Mouse (Mus musculus) MEL (cell line): Measurements from ENCODE around the gene Vtcn1. TPM values are rescaled to one million over a fixed set of nuclear protein-coding genes. Genes with fewer than 3 reads are reported as not detected.

ENCODE experiments used
- DNase-seq: peaks from one replicate; pipeline ENCODE4 v3.0.0; 2011; ENCODE audit warnings: low read depth, low spot score
- H3K27ac ChIP-seq: 2 replicates; pipeline ENCODE4 v1.5.1; 2012; ENCODE audit warnings: low read depth, mild to moderate bottlenecking, control low read depth, low read length, moderate library complexity; ENCODE audit not compliant: control insufficient read depth
- H3K27me3 ChIP-seq, 2 experiments: fragments of 150-350 bp in 1 of 2; sonication (generic) in 1 of 2; 2 replicates each; pipeline ENCODE4 v1.6.1; 2012; ENCODE audit warnings: low read length in 2 of 2, mild to moderate bottlenecking in 2 of 2, improper control_type of control experiment in 1 of 2, moderate library complexity in 1 of 2; ENCODE audit not compliant: insufficient read depth in 2 of 2, control insufficient read depth in 1 of 2
- H3K36me3 ChIP-seq, 2 experiments: 2 replicates each; pipeline ENCODE4 v1.6.1; 2012 to 2014; ENCODE audit warnings: low read length in 2 of 2, improper control_type of control experiment in 1 of 2, inconsistent platforms in 1 of 2, mild to moderate bottlenecking in 1 of 2; ENCODE audit not compliant: insufficient read depth in 2 of 2, control insufficient read depth in 1 of 2
- H3K4me1 ChIP-seq, 2 experiments: fragments of 150-350 bp in 1 of 2; sonication (generic) in 1 of 2; 2 replicates each; pipeline ENCODE4 v1.6.1; 2012; ENCODE audit warnings: low read length in 2 of 2, improper control_type of control experiment in 1 of 2, mild to moderate bottlenecking in 1 of 2; ENCODE audit not compliant: insufficient read depth in 2 of 2, control insufficient read depth in 1 of 2
- H3K4me3 ChIP-seq, 2 experiments: fragments of 150-350 bp in 1 of 2; sonication (generic) in 1 of 2; 2 replicates each; pipeline ENCODE4 v1.5.1; 2012; ENCODE audit warnings: low read depth in 2 of 2, low read length in 2 of 2, mild to moderate bottlenecking in 2 of 2, moderate library complexity in 2 of 2, control low read depth in 1 of 2, improper control_type of control experiment in 1 of 2; ENCODE audit not compliant: control insufficient read depth in 1 of 2, insufficient read depth in 1 of 2
- H3K79me2 ChIP-seq: 2 replicates; pipeline ENCODE4 v1.6.1; 2012; ENCODE audit warnings: mild to moderate bottlenecking, low read length, moderate library complexity; ENCODE audit not compliant: control insufficient read depth, poor library complexity, insufficient read depth
- H3K9ac ChIP-seq: 2 replicates; pipeline ENCODE4 v1.6.1; 2012; ENCODE audit warnings: low read depth, mild to moderate bottlenecking, control low read depth, low read length, moderate library complexity; ENCODE audit not compliant: control insufficient read depth, poor library complexity, severe bottlenecking
- H3K9me3 ChIP-seq: fragments of 150-350 bp; sonication (generic); replicated peaks from 2 replicates; pipeline ENCODE4 v1.6.1; 2012; ENCODE audit warnings: mild to moderate bottlenecking, low read length, improper control_type of control experiment, moderate library complexity; ENCODE audit not compliant: insufficient read depth
- BHLHE40 ChIP-seq: IDR thresholded peaks from 2 replicates; pipeline ENCODE4 v1.6.1; 2012; ENCODE audit warnings: low read depth, mild to moderate bottlenecking, inconsistent platforms, low read length, improper control_type of control experiment, borderline replicate concordance
- CHD1 ChIP-seq: IDR thresholded peaks from 2 replicates; pipeline ENCODE4 v1.6.1; 2012; ENCODE audit warnings: low read depth, mild to moderate bottlenecking, inconsistent platforms, low read length, improper control_type of control experiment
- CHD2 ChIP-seq: IDR thresholded peaks from 2 replicates; pipeline ENCODE4 v1.6.1; 2011; ENCODE audit warnings: low read length, improper control_type of control experiment
- CTCF ChIP-seq, 3 experiments: IDR thresholded peaks in 2 of 3; conservative IDR thresholded peaks in 1 of 3; 2 replicates each; pipeline ENCODE4 v1.5.1; 2011 to 2012; ENCODE audit warnings: low read length in 3 of 3, low read depth in 2 of 3, mild to moderate bottlenecking in 2 of 3, improper control_type of control experiment in 1 of 3, inconsistent platforms in 1 of 3, mixed read lengths in 1 of 3, moderate library complexity in 1 of 3; ENCODE audit not compliant: control insufficient read depth in 1 of 3, insufficient read depth in 1 of 3, poor library complexity in 1 of 3, severe bottlenecking in 1 of 3
- E2F4 ChIP-seq: IDR thresholded peaks from 2 replicates; pipeline ENCODE4 v1.6.1; 2011; ENCODE audit warnings: low read depth, low read length, improper control_type of control experiment, borderline replicate concordance
- ETS1 ChIP-seq: IDR thresholded peaks from 2 replicates; pipeline ENCODE4 v1.6.1; 2012; ENCODE audit warnings: low read depth, mild to moderate bottlenecking, inconsistent platforms, low read length, improper control_type of control experiment, moderate library complexity
- HCFC1 ChIP-seq: IDR thresholded peaks from 2 replicates; pipeline ENCODE4 v1.6.1; 2012; ENCODE audit warnings: low read depth, mild to moderate bottlenecking, inconsistent platforms, low read length, improper control_type of control experiment, moderate library complexity
- NRF1 ChIP-seq: IDR thresholded peaks from 2 replicates; pipeline ENCODE4 v1.6.1; 2014; ENCODE audit warnings: low read depth, mild to moderate bottlenecking, inconsistent platforms, low read length, improper control_type of control experiment, moderate library complexity; ENCODE audit not compliant: poor library complexity, insufficient read depth, severe bottlenecking
- POLR2AphosphoS2 ChIP-seq: IDR thresholded peaks from 2 replicates; pipeline ENCODE4 v1.6.1; 2011; ENCODE audit warnings: low read length, improper control_type of control experiment
- SIN3A ChIP-seq: IDR thresholded peaks from 2 replicates; pipeline ENCODE4 v1.6.1; 2012; ENCODE audit warnings: low read length, improper control_type of control experiment, inconsistent platforms
- SMC3 ChIP-seq: IDR thresholded peaks from 2 replicates; pipeline ENCODE4 v1.6.1; 2011; ENCODE audit warnings: low read depth, low read length, improper control_type of control experiment
- TAL1 ChIP-seq: IDR thresholded peaks from 2 replicates; pipeline ENCODE4 v1.6.1; 2012; ENCODE audit warnings: mild to moderate bottlenecking, inconsistent platforms, low read length, moderate library complexity, mixed read lengths
- polyA plus RNA-seq, 2 experiments: library from polyadenylated mRNA; stranded (reverse) in 1 of 2; unstranded in 1 of 2; fragments of >175 nt in 1 of 2; fragments of >200 nt in 1 of 2; gene quantifications; 2 replicates each; pipeline versions ENCODE4 v1.2.1 to v1.2.4; 2012; ENCODE audit warnings: low replicate concordance in 2 of 2, low read depth in 1 of 2; ENCODE audit not compliant: insufficient read length in 2 of 2, insufficient read depth in 1 of 2, missing spikeins in 1 of 2
- total RNA-seq: library from RNA; depleted of rRNA; stranded (reverse); fragments of 300-350 nt; gene quantifications from 2 replicates; pipeline ENCODE4 v1.2.3, GENCODE M21; 2012

The Vtcn1 gene
- total and polyA plus RNA-seq, 3 experiments: not detected

DNA sequence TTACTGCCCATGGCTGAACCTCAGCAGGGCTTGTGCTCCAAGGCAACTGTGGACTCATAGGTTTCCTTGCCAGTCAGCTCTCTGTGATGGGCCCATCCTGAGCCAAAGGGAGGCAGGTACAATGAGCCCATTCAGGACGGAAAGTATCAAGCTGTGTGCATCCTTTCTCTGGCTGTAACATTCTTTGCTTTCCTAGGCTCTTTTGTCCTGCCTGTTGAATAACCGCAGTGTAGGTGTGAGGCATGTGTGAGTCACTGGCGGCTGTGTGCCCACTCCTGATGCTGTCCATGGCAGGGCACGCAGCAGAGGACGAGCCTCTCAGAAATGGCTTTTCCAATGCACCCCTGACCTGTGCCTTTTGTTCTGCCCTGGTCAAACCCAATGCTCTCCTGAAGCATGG, 41.7 kb downstream of the Vtcn1 start:
- Histone ChIP-seq H3K27me3 (peaks cover 0 to 2% of the 10 kb centered on the region in 2 experiments; a peak in 3 of 4 replicates), H3K9me3 (no peaks in the 10 kb centered on the region), H3K9ac (no peak overlapping the region), H3K79me2 (no peaks in the 10 kb centered on the region), H3K36me3 (no peaks in the 10 kb centered on the region), H3K4me3 (no peak overlapping the region), H3K27ac (no peak overlapping the region), H3K4me1 (no peaks in the 10 kb centered on the region)
- no peak for DNase-seq
- no peak for TF ChIP-seq TAL1
- no peak for TF ChIP-seq SIN3A
- no peak for TF ChIP-seq BHLHE40
- no peak for TF ChIP-seq NRF1
- no peak for TF ChIP-seq CHD1
- TF ChIP-seq E2F4: no peak
- no peak for TF ChIP-seq SMC3
- TF ChIP-seq HCFC1: no peak

DNA sequence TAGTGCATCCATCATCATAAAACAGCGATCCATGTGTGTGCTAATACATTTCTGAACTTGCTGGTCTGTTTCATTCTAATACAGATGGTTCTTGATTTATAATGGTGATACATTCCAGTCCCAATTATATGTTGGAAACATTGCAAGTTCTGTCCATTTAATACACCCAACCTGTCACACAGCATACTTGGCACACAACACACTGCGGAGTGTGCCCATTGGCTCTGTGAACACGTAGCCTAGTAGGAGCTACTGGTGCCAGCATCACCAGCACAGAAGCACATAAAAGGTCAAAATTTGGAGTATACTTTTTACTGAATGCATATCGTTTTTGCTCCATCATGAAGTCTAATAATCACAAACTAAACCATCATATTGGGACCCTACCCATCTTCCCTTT, 51.8 kb downstream of the Vtcn1 start:
- Histone ChIP-seq H3K4me1 (no peaks in the 10 kb centered on the region), H3K36me3 (no peaks in the 10 kb centered on the region), H3K27ac (no peak overlapping the region), H3K4me3 (no peak overlapping the region), H3K79me2 (no peaks in the 10 kb centered on the region), H3K9me3 (no peaks in the 10 kb centered on the region), H3K27me3 (no peaks in the 10 kb centered on the region; a peak in 2 of 4 replicates), H3K9ac (no peak overlapping the region)
- TF ChIP-seq CHD2: no peak
- no peak for TF ChIP-seq E2F4
- no peak for TF ChIP-seq SIN3A
- TF ChIP-seq POLR2AphosphoS2: no peak
- TF ChIP-seq CTCF (IDR thresholded peaks at IDR 0.05 in 2 of 3, conservative IDR thresholded peaks at IDR 0.05 in 1 of 3; ENCODE audit: control insufficient read depth in 1 of 3, insufficient read depth in 1 of 3, low read depth in 2 of 3, low read length in 3 of 3, poor library complexity in 1 of 3, severe bottlenecking in 1 of 3): no peak
- TF ChIP-seq ETS1: no peak
- DNase-seq: no peak

DNA sequence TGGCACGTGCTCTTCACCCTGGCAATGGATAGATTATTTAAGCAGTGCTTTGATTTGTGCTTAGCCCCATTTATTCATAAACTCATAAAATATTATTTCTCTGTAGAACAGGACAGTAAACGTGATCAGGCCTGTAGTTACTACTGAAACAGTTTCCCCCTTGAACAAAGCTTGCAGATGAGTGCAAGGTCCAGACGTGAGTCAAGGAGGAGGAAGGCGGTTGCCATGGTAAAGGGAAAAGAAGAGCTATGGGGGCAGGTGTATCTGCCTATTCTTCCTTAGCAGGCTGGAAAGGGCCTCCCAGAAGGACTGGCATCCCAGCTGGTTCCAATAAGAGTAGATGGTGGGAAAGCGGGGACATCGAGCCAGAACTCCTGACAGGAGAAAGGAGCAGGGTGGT, 56.1 kb downstream of the Vtcn1 start:
- no peak for TF ChIP-seq POLR2AphosphoS2
- Histone ChIP-seq H3K9me3 (no peaks in the 10 kb centered on the region), H3K79me2 (no peaks in the 10 kb centered on the region), H3K4me3 (no peak overlapping the region), H3K36me3 (no peaks in the 10 kb centered on the region), H3K9ac (no peak overlapping the region), H3K27me3 (no peaks in the 10 kb centered on the region; a peak in 3 of 4 replicates), H3K27ac (no peak overlapping the region), H3K4me1 (no peaks in the 10 kb centered on the region)
- DNase-seq: no peak
